ENCODE assay signal across 9 mouse cellular contexts in the genomic region with DNA sequence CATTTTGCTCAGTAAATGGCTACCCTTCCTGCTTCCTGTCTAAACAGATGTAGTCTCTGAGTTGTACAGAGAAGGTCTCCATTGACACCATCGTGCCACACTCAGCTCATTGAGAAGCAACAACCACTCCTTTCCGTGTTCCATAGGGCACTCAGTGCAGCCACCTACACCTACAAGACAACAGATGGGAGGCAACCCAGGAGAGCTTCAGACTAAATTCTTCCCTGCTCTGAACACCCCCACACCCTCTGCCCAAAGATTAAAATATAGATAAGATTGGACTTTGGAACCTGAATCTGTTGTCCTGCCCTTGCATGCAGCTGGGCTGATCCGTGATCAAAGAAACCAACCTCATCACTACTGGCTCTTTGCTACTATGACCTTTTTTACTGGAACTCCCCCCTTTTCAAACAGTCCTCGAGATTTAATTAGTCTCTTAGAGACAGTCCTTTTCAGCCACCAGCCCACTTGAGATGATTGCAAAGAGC. TPM values are rescaled to one million over a fixed set of nuclear protein-coding genes. Genes with fewer than 3 reads are reported as not detected.
DNase-seq lines count a peak whose midpoint lies in the region; ATAC-seq lines count a peak whose summit lies in the region.
"Had no signal": no experiment of that assay in that cellular context is flagged by ENCODE, and none has a peak within 500 bp of the region (broad histone marks: within the 10 kb centered on the region; RNA-seq: fewer than 3 reads in every experiment).

No protein-coding gene starts in this region.

- ATAC-seq in heart, embryonic 11.5 days (replicated peaks; ENCODE audit: insufficient number of reproducible peaks, low FRiP score, low TSS enrichment): no peak
- no peak for ATAC-seq in hindbrain, embryonic 12.5 days (ENCODE audit: low FRiP score)
- ATAC-seq in cerebellum, adult (ENCODE audit: insufficient number of reproducible peaks, low FRiP score, low TSS enrichment): no peak

- intact Hi-C loops in heart, postnatal 25 days (cut with DNase I): no loop called here

- no peaks in the 10 kb centered on the region for H3K9me3 ChIP-seq in heart, embryonic 11.5 days (replicated peaks; ENCODE audit: control insufficient read depth, low read length)
- H3K9me3 ChIP-seq in hindbrain, embryonic 12.5 days (replicated peaks): peaks cover 6% of the 10 kb centered on the region; the same call in 1 of the 2 replicates

- no peaks in the 10 kb centered on the region for H3K36me3 ChIP-seq in heart, embryonic 11.5 days (ENCODE audit: control insufficient read depth, insufficient read depth, low read length)
- no peaks in the 10 kb centered on the region for H3K36me3 ChIP-seq in hindbrain, embryonic 12.5 days

- no peak overlapping the region for H3K27ac ChIP-seq in heart, embryonic 11.5 days (ENCODE audit: low read depth, low read length)
- H3K27ac ChIP-seq in hindbrain, embryonic 12.5 days: no peak overlapping the region

- peak overlapping the region; percentile 82 for H3K4me2 ChIP-seq in heart, embryonic 11.5 days
- peak overlapping the region; percentile 75 for H3K4me2 ChIP-seq in hindbrain, embryonic 12.5 days (replicated peaks)

- WGBS in heart, embryonic 11.5 days (ENCODE audit: insufficient replicate concordance): 67% methylated on average over 4 of the region's 4 CpGs
- 79% methylated on average over 4 of the region's 4 CpGs for WGBS in hindbrain, embryonic 12.5 days

- H3K4me3 ChIP-seq in heart, embryonic 11.5 days (ENCODE audit: low read depth, low read length): peak overlapping the region; percentile 65
- peak overlapping the region; percentile 50; the same call in 1 of the 2 replicates for H3K4me3 ChIP-seq in hindbrain, embryonic 12.5 days

- peak overlapping the region; percentile 88 for H3K9ac ChIP-seq in heart, embryonic 11.5 days (ENCODE audit: low read depth, low read length)
- H3K9ac ChIP-seq in hindbrain, embryonic 12.5 days: peak overlapping the region; percentile 68

- no peak for DNase-seq in heart, postnatal 25 days (ENCODE audit: low spot score)
- peak; percentile 67 for DNase-seq in brain, adult 2 months (ENCODE audit: low read depth, low spot score)
- DNase-seq in lung, postnatal 36 days: peak; percentile 50
- DNase-seq in embryo, embryonic 10.5 days (ENCODE audit: low spot score): no peak
- DNase-seq in layer of hippocampus, postnatal 25 days (ENCODE audit: extremely low spot score in 1 of 2, low spot score in 1 of 2): no peak

- H3K4me1 ChIP-seq in heart, embryonic 11.5 days (ENCODE audit: control insufficient read depth, insufficient read depth, low read length): no peaks in the 10 kb centered on the region
- H3K4me1 ChIP-seq in hindbrain, embryonic 12.5 days: peaks cover 9% of the 10 kb centered on the region; the same call in 1 of the 2 replicates

- no peaks in the 10 kb centered on the region for H3K27me3 ChIP-seq in heart, embryonic 11.5 days (ENCODE audit: control insufficient read depth, insufficient read depth, low read length)
- H3K27me3 ChIP-seq in hindbrain, embryonic 12.5 days: no peaks in the 10 kb centered on the region

RNA-seq across cellular contexts. Expression of gene Gm9495, which starts 53.4 kb away (rescaled TPM):
- not detected in 2 replicates for polyA plus RNA-seq in heart, embryonic 11.5 days (2014; fragmentation: Nextera tagmentation; extraction: Ambion mirVana)
- not detected for total RNA-seq in heart, postnatal 25 days (2021)
- not detected in 2 replicates for polyA plus RNA-seq in hindbrain, embryonic 12.5 days (2016; fragmentation: Nextera tagmentation; extraction: Ambion mirVana)
- total RNA-seq in layer of hippocampus, postnatal 25 days (2021): under 1 TPM in 1 of 2 experiments, not detected in 1; 0.12 TPM
- total RNA-seq: neutrophil, adult 5-6 weeks had no signal

Comparison
In these comparisons a context has a peak if more than half of its experiments do, and no peak if none do; other contexts are left out.
1. DNase-seq: peak in brain, adult 2 months (single experiment) and lung, postnatal 36 days (single experiment); none in heart, postnatal 25 days (single experiment), embryo, embryonic 10.5 days (single experiment) and layer of hippocampus, postnatal 25 days (0 of 2).